Mouse (Mus musculus): ENCODE measurements at regions not wholly inside any gene's neighbourhood (a gene's known extent, or its start where the extent isn't known, plus 50 kb on each side); places are given as distances from the start of the nearest gene placed in this dataset.

- no peaks in the 10 kb centered on the region for H3K36me3 ChIP-seq (ENCODE audit: control insufficient read depth, insufficient read depth, low read length)
- 85% methylated on average over 8 of the region's 8 CpGs for WGBS
- no peak overlapping the region for H3K27ac ChIP-seq (ENCODE audit: control insufficient read depth, insufficient read depth, low read length)
- H3K4me3 ChIP-seq (ENCODE audit: control insufficient read depth, insufficient read depth, low read length), result no peak overlapping the region
- H3K4me1 ChIP-seq (replicated peaks; ENCODE audit: control insufficient read depth, insufficient read depth, low read length), result no peaks in the 10 kb centered on the region
- H3K27me3 ChIP-seq (ENCODE audit: control insufficient read depth, insufficient read depth, low read length), result no peaks in the 10 kb centered on the region
- TF ChIP-seq POLR2A (IDR thresholded peaks at IDR 0.05; ENCODE audit: control insufficient read depth, extremely low read depth, insufficient read depth, low read length, poor library complexity) (no peak), CTCF (IDR thresholded peaks at IDR 0.05; ENCODE audit: borderline replicate concordance, control insufficient read depth, extremely low read depth, insufficient read depth, low read length, poor library complexity) (no peak)
- no peak for DNase-seq
These were observed 178.3 kb downstream of the Gpat3 start for GRCm38 (mm10) chr5:101023784-101024183.

GRCm38 (mm10) chr5:101020784-101021183 lies 175.3 kb downstream of the Gpat3 start:
- no peak for TF ChIP-seq POLR2A (IDR thresholded peaks at IDR 0.05; ENCODE audit: control insufficient read depth, extremely low read depth, insufficient read depth, low read length, poor library complexity)
- no peak for TF ChIP-seq CTCF (IDR thresholded peaks at IDR 0.05; ENCODE audit: borderline replicate concordance, control insufficient read depth, extremely low read depth, insufficient read depth, low read length, poor library complexity)
- WGBS, result 16% methylated on average over 11 of the region's 11 CpGs
- peak; percentile 14 for DNase-seq

GRCm38 (mm10) chr5:101013844-101014243 lies 168.3 kb downstream of the Gpat3 start:
- H3K4me1 ChIP-seq (replicated peaks; ENCODE audit: control insufficient read depth, insufficient read depth, low read length), result no peaks in the 10 kb centered on the region
- no peaks in the 10 kb centered on the region for H3K27me3 ChIP-seq (ENCODE audit: control insufficient read depth, insufficient read depth, low read length)
- TF ChIP-seq CTCF (IDR thresholded peaks at IDR 0.05; ENCODE audit: borderline replicate concordance, control insufficient read depth, extremely low read depth, insufficient read depth, low read length, poor library complexity) (no peak), POLR2A (IDR thresholded peaks at IDR 0.05; ENCODE audit: control insufficient read depth, extremely low read depth, insufficient read depth, low read length, poor library complexity) (no peak)
- H3K36me3 ChIP-seq (ENCODE audit: control insufficient read depth, insufficient read depth, low read length), result no peaks in the 10 kb centered on the region
- H3K27ac ChIP-seq (ENCODE audit: control insufficient read depth, insufficient read depth, low read length), result no peak overlapping the region
- 71% methylated on average over 5 of the region's 5 CpGs for WGBS
- no peak for DNase-seq
- no peak overlapping the region for H3K4me3 ChIP-seq (ENCODE audit: control insufficient read depth, insufficient read depth, low read length)

More at GRCm38 (mm10) chr5:101020784-101021183, 175.3 kb downstream of the Gpat3 start:
- Histone ChIP-seq H3K27ac (ENCODE audit: control insufficient read depth, insufficient read depth, low read length) (no peak overlapping the region), H3K4me1 (replicated peaks; ENCODE audit: control insufficient read depth, insufficient read depth, low read length) (no peaks in the 10 kb centered on the region), H3K36me3 (ENCODE audit: control insufficient read depth, insufficient read depth, low read length) (no peaks in the 10 kb centered on the region), H3K27me3 (ENCODE audit: control insufficient read depth, insufficient read depth, low read length) (no peaks in the 10 kb centered on the region), H3K4me3 (ENCODE audit: control insufficient read depth, insufficient read depth, low read length) (no peak overlapping the region)

- 70% methylated on average over 3 of the region's 3 CpGs for WGBS
- Histone ChIP-seq H3K27ac (ENCODE audit: control insufficient read depth, insufficient read depth, low read length) (no peak overlapping the region), H3K4me1 (replicated peaks; ENCODE audit: control insufficient read depth, insufficient read depth, low read length) (no peaks in the 10 kb centered on the region), H3K4me3 (ENCODE audit: control insufficient read depth, insufficient read depth, low read length) (no peak overlapping the region), H3K36me3 (ENCODE audit: control insufficient read depth, insufficient read depth, low read length) (no peaks in the 10 kb centered on the region), H3K27me3 (ENCODE audit: control insufficient read depth, insufficient read depth, low read length) (no peaks in the 10 kb centered on the region)
- TF ChIP-seq CTCF (IDR thresholded peaks at IDR 0.05; ENCODE audit: borderline replicate concordance, control insufficient read depth, extremely low read depth, insufficient read depth, low read length, poor library complexity) (no peak), POLR2A (IDR thresholded peaks at IDR 0.05; ENCODE audit: control insufficient read depth, extremely low read depth, insufficient read depth, low read length, poor library complexity) (no peak)
- DNase-seq, result no peak
These were observed 159.7 kb downstream of the Gpat3 start for GRCm38 (mm10) chr5:101005216-101005615.

- no peak for DNase-seq
- no peak overlapping the region for H3K27ac ChIP-seq (ENCODE audit: control insufficient read depth, insufficient read depth, low read length)
- no peak overlapping the region for H3K4me3 ChIP-seq (ENCODE audit: control insufficient read depth, insufficient read depth, low read length)
- TF ChIP-seq POLR2A (IDR thresholded peaks at IDR 0.05; ENCODE audit: control insufficient read depth, extremely low read depth, insufficient read depth, low read length, poor library complexity) (no peak), CTCF (IDR thresholded peaks at IDR 0.05; ENCODE audit: borderline replicate concordance, control insufficient read depth, extremely low read depth, insufficient read depth, low read length, poor library complexity) (no peak)
- no peaks in the 10 kb centered on the region for H3K27me3 ChIP-seq (ENCODE audit: control insufficient read depth, insufficient read depth, low read length)
- WGBS, result 92% methylated on average over 6 of the region's 6 CpGs
- no peaks in the 10 kb centered on the region for H3K4me1 ChIP-seq (replicated peaks; ENCODE audit: control insufficient read depth, insufficient read depth, low read length)
- no peaks in the 10 kb centered on the region for H3K36me3 ChIP-seq (ENCODE audit: control insufficient read depth, insufficient read depth, low read length)
These were observed 154.9 kb downstream of the Gpat3 start for GRCm38 (mm10) chr5:101000436-101000835.

GRCm38 (mm10) chr5:100992365-100992764 lies 146.9 kb downstream of the Gpat3 start:
- no peak for DNase-seq
- H3K27ac ChIP-seq (ENCODE audit: control insufficient read depth, insufficient read depth, low read length), result no peak overlapping the region
- no peaks in the 10 kb centered on the region for H3K4me1 ChIP-seq (replicated peaks; ENCODE audit: control insufficient read depth, insufficient read depth, low read length)
- H3K36me3 ChIP-seq (ENCODE audit: control insufficient read depth, insufficient read depth, low read length), result no peaks in the 10 kb centered on the region
- no peak overlapping the region for H3K4me3 ChIP-seq (ENCODE audit: control insufficient read depth, insufficient read depth, low read length)
- no peaks in the 10 kb centered on the region for H3K27me3 ChIP-seq (ENCODE audit: control insufficient read depth, insufficient read depth, low read length)
- WGBS, result 69% methylated on average over 2 of the region's 2 CpGs
- TF ChIP-seq CTCF (IDR thresholded peaks at IDR 0.05; ENCODE audit: borderline replicate concordance, control insufficient read depth, extremely low read depth, insufficient read depth, low read length, poor library complexity), result no peak
- no peak for TF ChIP-seq POLR2A (IDR thresholded peaks at IDR 0.05; ENCODE audit: control insufficient read depth, extremely low read depth, insufficient read depth, low read length, poor library complexity)

GRCm38 (mm10) chr5:100991626-100992025 lies 146.1 kb downstream of the Gpat3 start:
- no peaks in the 10 kb centered on the region for H3K36me3 ChIP-seq (ENCODE audit: control insufficient read depth, insufficient read depth, low read length)
- peak; percentile 15 for DNase-seq
- H3K27me3 ChIP-seq (ENCODE audit: control insufficient read depth, insufficient read depth, low read length), result no peaks in the 10 kb centered on the region
- WGBS, result 23% methylated on average over 5 of the region's 5 CpGs
- no peak overlapping the region for H3K4me3 ChIP-seq (ENCODE audit: control insufficient read depth, insufficient read depth, low read length)
- H3K4me1 ChIP-seq (replicated peaks; ENCODE audit: control insufficient read depth, insufficient read depth, low read length), result no peaks in the 10 kb centered on the region
- no peak overlapping the region for H3K27ac ChIP-seq (ENCODE audit: control insufficient read depth, insufficient read depth, low read length)
- TF ChIP-seq CTCF (IDR thresholded peaks at IDR 0.05; ENCODE audit: borderline replicate concordance, control insufficient read depth, extremely low read depth, insufficient read depth, low read length, poor library complexity) (no peak), POLR2A (IDR thresholded peaks at IDR 0.05; ENCODE audit: control insufficient read depth, extremely low read depth, insufficient read depth, low read length, poor library complexity) (no peak)
